Mouse (Mus musculus) limb, embryonic 10.5 days (tissue): Measurements from ENCODE around the gene Tspan14. TPM values are rescaled to one million over a fixed set of nuclear protein-coding genes. Genes with fewer than 3 reads are reported as not detected.

Source experiments
- DNase-seq: peaks from one replicate; pipeline ENCODE4 v3.0.0-alpha.2; 2017; ENCODE audit warnings: low spot score
- H3K27ac ChIP-seq: fragments of 300-500 bp; sonication (generic); 2 replicates; pipeline ENCODE4 v1.5.1; 2016; ENCODE audit warnings: mild to moderate bottlenecking
- H3K27me3 ChIP-seq: fragments of 300-500 bp; sonication (generic); 2 replicates; pipeline ENCODE4 v1.6.1; 2016; ENCODE audit warnings: low read depth, mild to moderate bottlenecking; ENCODE audit not compliant: poor library complexity, severe bottlenecking
- H3K36me3 ChIP-seq: fragments of 300-500 bp; sonication (generic); 2 replicates; pipeline ENCODE4 v1.6.1; 2016; ENCODE audit warnings: mild to moderate bottlenecking, moderate library complexity
- H3K4me1 ChIP-seq: fragments of 300-500 bp; sonication (generic); 2 replicates; pipeline ENCODE4 v1.6.1; 2016
- H3K4me3 ChIP-seq: fragments of 300-500 bp; sonication (generic); 2 replicates; pipeline ENCODE4 v1.5.1; 2016; ENCODE audit warnings: mild to moderate bottlenecking, moderate library complexity
- H3K9me3 ChIP-seq: fragments of 300-500 bp; sonication (generic); replicated peaks from 2 replicates; pipeline ENCODE4 v1.6.1; 2016; ENCODE audit warnings: mild to moderate bottlenecking
- WGBS: fragments of 180-500 bp; shearing (Covaris S2); methylation state at CpG from one replicate; pipeline ENCODE4 v1.1.7; 2016; 5-methylcytosine and 5-hydroxymethylcytosine counted together
- polyA plus RNA-seq: library from polyadenylated mRNA; unstranded; fragments of >200 nt; fragmentation: Nextera tagmentation; extraction: Ambion mirVana; gene quantifications from 2 replicates; pipeline ENCODE4 v1.2.1, GENCODE M21; 2016

Tspan14 gene
- polyA plus RNA-seq, 1 experiment from 2014 or later = 77.6 TPM

- WGBS = under 1% methylated on average over 62 of the region's 62 CpGs
- peaks cover 6% of the 10 kb centered on the region; the same call in 1 of the 2 replicates for H3K27me3 ChIP-seq
- no peaks in the 10 kb centered on the region for H3K9me3 ChIP-seq
- peak overlapping the region; percentile 93 for H3K27ac ChIP-seq
- peak overlapping the region; percentile 85 for H3K4me3 ChIP-seq
- DNase-seq = peak; percentile 95
- peaks cover 39% of the 10 kb centered on the region for H3K4me1 ChIP-seq
- H3K36me3 ChIP-seq = 0 out of 2 replicates have a peak, but pooled peaks cover 2% of the 10 kb centered on the region
Measured at GRCm38 (mm10) chr14:40966862-40967597, 423 bp upstream of the Tspan14 start.

DNA sequence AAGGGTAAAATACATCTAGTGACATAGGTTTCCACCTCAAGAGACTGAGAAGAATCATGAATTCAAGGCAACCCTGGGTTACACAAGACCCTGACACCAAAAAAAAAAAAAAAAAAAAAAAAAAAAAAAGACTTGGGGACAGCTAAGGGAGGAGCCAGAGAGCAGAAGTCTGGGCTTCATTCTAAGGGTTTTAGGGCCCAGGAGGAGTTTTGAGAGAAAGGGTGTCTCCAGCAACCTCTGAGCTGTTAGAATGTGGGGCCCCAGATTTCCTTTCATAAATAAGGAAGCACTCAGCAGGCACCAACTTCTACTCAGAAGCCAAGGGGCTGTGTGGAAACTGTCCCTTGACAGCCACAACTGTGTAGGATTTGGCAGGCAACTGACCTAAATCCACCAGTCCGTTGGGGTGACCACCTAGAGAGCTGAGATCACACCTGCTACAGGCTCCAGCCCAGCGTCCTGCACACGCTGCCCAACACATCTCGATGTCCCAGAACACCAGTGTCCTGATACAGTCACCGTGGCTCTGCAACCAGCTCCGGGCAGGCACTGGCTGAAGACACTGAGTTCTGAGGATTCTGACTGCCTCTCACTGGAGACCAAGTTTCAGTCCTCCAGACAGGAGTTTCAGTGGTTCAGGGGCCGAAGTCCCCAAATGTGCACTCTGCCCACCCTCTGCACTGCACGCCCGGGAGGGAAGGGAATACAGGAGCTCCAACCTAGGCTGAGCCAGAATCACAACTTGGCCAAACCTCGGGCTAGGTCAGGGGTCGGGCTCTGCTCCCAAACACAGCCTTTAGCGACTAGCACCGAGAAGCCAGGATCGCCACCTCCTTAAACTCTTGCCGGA is 875 bp downstream of the Tspan14 start:
- H3K27me3 ChIP-seq = peaks cover 6% of the 10 kb centered on the region; the same call in 1 of the 2 replicates
- WGBS = 1% methylated on average over 15 of the region's 15 CpGs
- 0 out of 2 replicates have a peak, but pooled peaks cover 2% of the 10 kb centered on the region for H3K36me3 ChIP-seq
- H3K9me3 ChIP-seq = no peaks in the 10 kb centered on the region
- H3K27ac ChIP-seq = peak overlapping the region; percentile 93
- H3K4me1 ChIP-seq = peaks cover 39% of the 10 kb centered on the region
- peak; percentile 63 for DNase-seq
- H3K4me3 ChIP-seq = peak overlapping the region; percentile 85

DNA sequence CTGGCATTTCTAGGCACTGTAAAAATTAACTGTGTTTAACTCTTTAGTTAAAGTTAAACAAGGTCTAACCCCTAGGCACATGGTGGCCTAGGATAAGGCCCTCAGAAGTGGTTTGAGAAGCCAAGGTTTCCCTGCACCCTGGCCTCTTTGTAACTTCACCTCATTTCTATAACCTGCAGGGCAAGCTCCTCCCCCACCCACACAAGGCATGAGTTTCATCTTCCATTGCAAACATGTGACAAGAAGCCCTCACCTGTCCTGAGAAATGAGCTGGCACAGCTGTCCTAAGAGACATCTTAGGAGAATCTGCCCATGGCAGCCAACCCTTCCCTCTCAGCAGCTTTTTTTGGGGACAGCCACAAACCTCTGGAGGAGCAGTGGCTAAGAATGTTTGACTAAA is 1.7 kb downstream of the Tspan14 start:
- no peak for DNase-seq
- no peak overlapping the region for H3K27ac ChIP-seq
- peaks cover 6% of the 10 kb centered on the region; the same call in 1 of the 2 replicates for H3K27me3 ChIP-seq
- H3K4me3 ChIP-seq = peak overlapping the region; percentile 85; the same call in 1 of the 2 replicates
- H3K9me3 ChIP-seq = no peaks in the 10 kb centered on the region
- H3K4me1 ChIP-seq = peaks cover 39% of the 10 kb centered on the region
- H3K36me3 ChIP-seq = 0 out of 2 replicates have a peak, but pooled peaks cover 2% of the 10 kb centered on the region

GRCm38 (mm10) chr14:40964214-40964610 is 2.4 kb downstream of the Tspan14 start:
- Histone ChIP-seq H3K4me1 (peaks cover 46% of the 10 kb centered on the region), H3K4me3 (no peak overlapping the region), H3K36me3 (0 out of 2 replicates have a peak, but pooled peaks cover 2% of the 10 kb centered on the region), H3K9me3 (no peaks in the 10 kb centered on the region), H3K27me3 (peaks cover 6% of the 10 kb centered on the region; the same call in 1 of the 2 replicates), H3K27ac (no peak overlapping the region)
- 93% methylated on average over 3 of the region's 3 CpGs for WGBS
- DNase-seq = no peak

DNA sequence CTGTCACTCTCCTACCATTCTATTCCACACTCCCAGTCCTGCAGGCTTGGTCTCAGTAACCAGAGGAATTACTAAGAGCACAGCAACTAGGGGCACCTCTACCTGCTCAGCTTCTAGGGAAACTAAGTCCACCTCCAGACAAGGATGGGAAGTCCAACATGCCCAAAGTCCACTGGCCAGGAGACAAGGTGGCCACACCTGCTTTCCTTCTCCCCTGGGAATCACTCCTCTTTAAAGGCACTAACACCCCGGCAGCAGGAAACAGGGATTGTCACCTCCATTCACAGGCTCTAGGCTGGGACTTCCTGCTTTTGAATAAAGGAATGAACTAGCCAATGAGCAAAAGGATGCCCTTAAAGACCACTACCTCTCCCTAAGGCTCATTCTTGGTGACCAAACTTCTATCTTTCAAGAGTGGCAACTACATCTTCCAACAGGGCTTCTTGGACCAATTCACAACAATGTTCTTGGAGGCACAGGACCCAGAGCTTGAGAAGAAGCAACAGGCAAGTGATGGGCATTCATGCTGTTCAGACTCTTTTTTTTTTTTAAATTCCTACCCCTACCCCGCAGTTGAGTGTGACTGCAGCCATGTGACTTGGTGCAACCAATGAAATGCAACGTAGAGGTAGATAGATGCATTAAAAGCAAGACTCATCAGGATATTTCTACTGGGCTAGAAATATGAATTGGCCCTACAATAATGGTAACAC is 3.0 kb downstream of the Tspan14 start:
- H3K4me3 ChIP-seq = no peak overlapping the region

DNA sequence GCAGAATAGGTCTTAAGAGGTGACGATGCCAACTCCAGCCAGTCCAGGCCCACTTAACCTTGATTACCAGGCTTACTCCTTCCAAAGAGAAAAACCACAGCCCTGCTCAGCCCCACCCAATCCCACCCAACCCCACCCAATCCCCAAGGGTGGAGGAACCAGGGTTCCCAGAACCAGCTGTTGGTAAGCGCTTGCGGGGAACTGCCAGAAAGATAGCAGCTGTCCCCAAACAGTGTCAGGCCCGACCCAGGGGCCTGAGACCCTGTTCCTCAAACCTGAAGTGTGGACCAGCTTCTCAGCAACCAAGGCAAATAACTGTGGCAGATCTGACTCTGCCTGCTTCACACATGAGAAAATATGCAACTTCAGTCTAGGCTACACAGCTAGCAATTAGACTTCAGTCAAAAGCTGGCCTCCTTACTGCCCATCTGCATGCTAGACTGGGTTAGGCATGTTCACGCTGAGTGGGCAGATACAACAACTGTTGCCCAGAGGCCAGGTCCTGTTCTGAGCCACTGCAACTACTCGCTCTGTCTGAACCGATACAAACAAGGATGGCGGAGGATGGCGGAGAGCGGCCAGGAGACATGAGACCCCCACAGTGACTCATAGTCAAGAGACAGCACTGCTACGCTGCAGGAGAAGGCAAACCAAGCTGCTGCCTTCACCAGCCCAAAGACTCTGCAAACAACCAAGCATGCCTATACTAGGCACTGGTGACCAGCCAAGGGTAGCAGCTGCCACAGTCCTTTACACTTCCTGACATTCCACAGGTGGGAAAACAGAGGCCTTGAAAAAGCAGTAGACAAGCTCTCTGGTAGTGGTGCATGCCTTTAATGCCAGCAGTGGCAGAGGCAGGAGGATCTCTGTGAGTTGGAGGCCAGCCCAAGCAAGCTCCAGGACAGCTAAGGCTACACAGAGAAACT is 4.0 kb downstream of the Tspan14 start:
- Histone ChIP-seq H3K27ac (peak overlapping the region; percentile 20; the same call in 1 of the 2 replicates), H3K9me3 (no peaks in the 10 kb centered on the region), H3K36me3 (0 out of 2 replicates have a peak, but pooled peaks cover 2% of the 10 kb centered on the region), H3K27me3 (no peaks in the 10 kb centered on the region), H3K4me1 (peaks cover 60% of the 10 kb centered on the region), H3K4me3 (no peak overlapping the region)
- DNase-seq = no peak
- 89% methylated on average over 11 of the region's 11 CpGs for WGBS

More for the DNA sequence above, 3.0 kb downstream of the Tspan14 start:
- Histone ChIP-seq H3K9me3 (no peaks in the 10 kb centered on the region), H3K27ac (no peak overlapping the region; the same call in 1 of the 2 replicates), H3K36me3 (0 out of 2 replicates have a peak, but pooled peaks cover 2% of the 10 kb centered on the region), H3K27me3 (peaks cover 6% of the 10 kb centered on the region; the same call in 1 of the 2 replicates), H3K4me1 (peaks cover 52% of the 10 kb centered on the region)
- no peak for DNase-seq
- 64% methylated on average over 3 of the region's 3 CpGs for WGBS

DNA sequence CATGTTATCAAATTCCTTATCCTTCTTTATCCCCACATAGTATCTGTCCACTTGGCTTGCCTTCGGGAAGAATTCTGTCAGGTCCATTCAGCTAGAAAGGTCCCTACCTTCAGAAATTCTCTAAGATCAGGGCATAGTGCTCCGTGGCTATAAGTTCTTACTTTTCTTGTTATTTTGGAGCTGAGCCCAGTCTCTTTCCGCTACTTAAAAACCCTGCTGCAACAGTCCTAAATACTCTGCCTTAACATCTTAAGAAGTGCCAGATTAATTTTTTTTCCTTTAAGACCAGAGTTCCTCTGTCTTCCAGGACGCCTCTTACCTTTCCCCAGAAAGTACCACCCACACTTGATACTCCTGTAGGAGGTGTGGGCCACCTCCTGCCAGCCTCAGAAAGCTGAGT is 6.4 kb downstream of the Tspan14 start:
- DNase-seq = no peak
- 83% methylated on average over 4 of the region's 4 CpGs for WGBS
- no peaks in the 10 kb centered on the region for H3K9me3 ChIP-seq

GRCm38 (mm10) chr14:40959586-40959985 is 7.0 kb downstream of the Tspan14 start:
- Histone ChIP-seq H3K9me3 (no peaks in the 10 kb centered on the region), H3K27ac (peak overlapping the region; percentile 57; the same call in 1 of the 2 replicates), H3K4me1 (peaks cover 70% of the 10 kb centered on the region), H3K4me3 (no peak overlapping the region), H3K27me3 (no peaks in the 10 kb centered on the region), H3K36me3 (0 out of 2 replicates have a peak, but pooled peaks cover 2% of the 10 kb centered on the region)
- 56% methylated on average over 3 of the region's 3 CpGs for WGBS
- DNase-seq = no peak

More for the DNA sequence above, 6.4 kb downstream of the Tspan14 start:
- Histone ChIP-seq H3K27me3 (no peaks in the 10 kb centered on the region), H3K4me1 (peaks cover 70% of the 10 kb centered on the region), H3K36me3 (0 out of 2 replicates have a peak, but pooled peaks cover 2% of the 10 kb centered on the region), H3K27ac (no peak overlapping the region), H3K4me3 (no peak overlapping the region)

GRCm38 (mm10) chr14:40958986-40959381 is 7.6 kb downstream of the Tspan14 start:
- Histone ChIP-seq H3K4me1 (peaks cover 76% of the 10 kb centered on the region), H3K27ac (peak overlapping the region; percentile 57; the same call in 1 of the 2 replicates), H3K4me3 (no peak overlapping the region), H3K9me3 (no peaks in the 10 kb centered on the region), H3K36me3 (0 out of 2 replicates have a peak, but pooled peaks cover 2% of the 10 kb centered on the region), H3K27me3 (no peaks in the 10 kb centered on the region)
- no peak for DNase-seq
- WGBS = 60% methylated on average over 2 of the region's 2 CpGs

GRCm38 (mm10) chr14:40958083-40958985 is 8.3 kb downstream of the Tspan14 start:
- peaks cover 77% of the 10 kb centered on the region for H3K4me1 ChIP-seq
- no peaks in the 10 kb centered on the region for H3K27me3 ChIP-seq
- DNase-seq = no peak
- peak overlapping the region; percentile 57; the same call in 1 of the 2 replicates for H3K27ac ChIP-seq
- 0 out of 2 replicates have a peak, but pooled peaks cover 2% of the 10 kb centered on the region for H3K36me3 ChIP-seq
- no peaks in the 10 kb centered on the region for H3K9me3 ChIP-seq
- no peak overlapping the region for H3K4me3 ChIP-seq
- WGBS = 35% methylated on average over 4 of the region's 4 CpGs
